Mouse (Mus musculus): ENCODE measurements around the gene Lrrc3c.
"Not testable (repeated sequence)": the region's sequence is repeated elsewhere in the genome, so short reads cannot be mapped to it uniquely, and the experiment has no call there.

The Lrrc3c gene

DNA sequence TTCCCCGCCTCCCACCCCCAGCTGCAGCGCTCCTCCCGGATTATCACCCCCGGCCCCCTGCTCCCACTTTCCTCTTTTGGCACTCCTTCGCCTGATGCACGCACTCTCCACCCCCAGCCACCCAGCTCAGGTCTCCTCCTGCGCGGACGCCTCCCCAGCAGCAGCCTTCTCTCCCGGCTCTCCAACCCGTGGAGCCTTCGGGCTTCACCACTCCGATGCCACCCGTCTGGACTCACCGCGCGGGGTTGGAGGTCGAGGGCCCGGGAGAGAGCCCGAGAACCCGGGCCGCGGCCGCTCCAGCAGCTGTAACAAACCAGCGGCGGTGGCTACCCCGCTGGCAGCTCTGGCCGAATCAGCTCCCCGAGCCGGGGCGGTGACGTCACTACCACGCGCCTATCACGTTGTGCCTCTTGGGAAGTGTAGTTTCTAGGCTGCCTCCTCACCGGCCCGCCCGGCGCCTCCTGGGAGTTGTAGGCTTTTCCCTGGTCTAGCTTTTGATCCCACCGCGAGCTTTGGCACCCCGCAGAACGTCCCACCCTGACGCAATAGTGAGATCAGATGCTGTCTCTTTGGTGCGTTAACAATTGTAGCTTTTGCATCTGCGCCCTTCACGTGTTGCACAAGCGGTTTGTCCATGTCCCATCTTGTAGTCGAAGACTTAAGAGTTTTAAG lies 11.1 kb upstream of the Lrrc3c start, which contains the start of gene Ormdl3:
TSS of gene Ormdl3 (minus strand) at position 477 of the 672 bp plus-strand sequence.
- DNase-seq, result peak; percentile 99

GRCm38 (mm10) chr11:98587684-98588546 lies 10.2 kb upstream of the Lrrc3c start:
- peak; percentile 87 to 93 for DNase-seq

DNA sequence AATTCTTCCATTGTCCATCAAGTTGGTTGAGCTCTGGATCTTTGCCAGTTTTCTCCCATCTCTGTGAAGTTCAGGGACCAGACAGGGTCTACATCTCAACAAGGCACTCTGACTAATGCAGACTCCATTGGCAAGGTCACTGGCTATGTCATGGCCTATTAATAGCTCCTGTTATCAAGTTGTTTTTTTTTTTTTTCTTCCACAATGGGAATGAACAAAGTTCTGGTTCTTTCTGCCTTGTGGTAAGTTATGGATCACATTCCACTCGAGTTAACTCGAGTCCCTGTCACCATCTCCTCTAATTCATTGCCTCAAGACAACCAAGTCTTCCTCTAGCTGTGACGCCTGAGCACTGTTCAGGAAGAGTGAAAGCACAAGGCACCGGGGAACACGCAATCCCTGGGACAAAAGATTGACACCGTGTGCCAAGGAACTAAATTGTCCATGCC lies 9.2 kb upstream of the Lrrc3c start:
- DNase-seq, result no peak

- DNase-seq, result peak in 1 of 2 experiments; percentile 6
Measured at GRCm38 (mm10) chr11:98589306-98589705, 8.8 kb upstream of the Lrrc3c start.

DNA sequence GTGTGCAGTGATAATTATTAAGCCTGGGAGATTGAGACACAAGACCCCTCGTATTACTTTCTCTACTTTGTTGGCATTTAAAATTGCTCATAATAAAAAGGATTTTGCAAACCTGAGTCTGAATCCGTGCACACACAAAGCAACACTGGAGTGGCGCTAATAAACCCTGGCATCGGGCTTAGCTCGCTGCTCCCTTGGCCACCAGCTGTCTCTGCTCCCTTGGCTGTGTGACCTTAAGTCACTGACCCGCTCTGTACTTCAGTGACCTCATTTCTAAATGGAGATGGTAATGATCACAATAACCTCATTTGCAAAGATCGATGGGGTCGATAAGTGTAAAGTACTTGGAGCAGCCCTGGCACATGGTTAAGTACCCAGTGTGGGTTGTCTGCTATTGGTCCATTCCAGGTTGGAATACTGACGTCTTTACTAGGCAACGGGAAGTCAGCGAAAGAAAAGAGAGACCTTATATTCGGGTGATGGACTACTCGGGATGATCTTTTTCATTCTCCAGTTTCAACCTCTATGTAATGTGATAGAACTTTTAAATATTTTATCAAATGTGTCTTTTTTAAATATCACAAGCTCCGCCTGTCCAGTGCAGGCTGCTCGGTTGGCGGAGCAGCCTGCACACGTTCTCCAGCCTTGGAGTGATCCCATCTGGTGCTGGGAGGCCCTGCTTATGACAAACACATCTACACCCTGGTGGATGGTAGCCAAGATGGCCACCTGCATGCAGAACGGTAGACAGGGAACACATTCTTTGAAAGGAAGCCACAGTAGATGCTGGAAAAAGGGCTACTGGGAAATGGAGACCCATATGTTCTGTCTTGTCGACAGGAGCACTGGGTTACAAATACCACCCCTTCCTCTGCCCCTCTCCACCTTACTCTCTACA lies 7.3 kb upstream of the Lrrc3c start:
- DNase-seq, result peak in 1 of 2 experiments; percentile 21

- DNase-seq, result no peak
Measured at GRCm38 (mm10) chr11:98595021-98595420, 3.1 kb upstream of the Lrrc3c start.

DNA sequence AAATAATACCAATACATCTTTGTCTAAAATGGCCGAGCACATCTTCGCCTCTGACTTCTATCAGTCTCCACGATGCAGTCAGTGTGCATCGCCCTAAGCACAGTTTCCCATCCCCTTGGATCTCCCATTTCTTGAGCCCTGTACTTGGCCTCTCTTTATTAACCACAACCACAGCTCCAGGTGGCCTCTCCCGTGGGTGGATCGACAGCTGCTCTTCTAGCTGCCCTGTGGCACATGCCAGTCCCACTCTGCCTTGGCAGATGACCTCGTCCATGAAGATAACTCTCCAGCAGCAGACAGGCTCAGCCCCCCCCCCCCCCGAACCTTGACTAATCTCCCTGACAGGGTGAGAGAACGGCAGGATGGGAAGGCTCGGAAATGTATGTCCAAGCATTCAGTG lies 2.6 kb upstream of the Lrrc3c start:
- peak in 1 of 2 experiments; percentile 10 for DNase-seq

DNA sequence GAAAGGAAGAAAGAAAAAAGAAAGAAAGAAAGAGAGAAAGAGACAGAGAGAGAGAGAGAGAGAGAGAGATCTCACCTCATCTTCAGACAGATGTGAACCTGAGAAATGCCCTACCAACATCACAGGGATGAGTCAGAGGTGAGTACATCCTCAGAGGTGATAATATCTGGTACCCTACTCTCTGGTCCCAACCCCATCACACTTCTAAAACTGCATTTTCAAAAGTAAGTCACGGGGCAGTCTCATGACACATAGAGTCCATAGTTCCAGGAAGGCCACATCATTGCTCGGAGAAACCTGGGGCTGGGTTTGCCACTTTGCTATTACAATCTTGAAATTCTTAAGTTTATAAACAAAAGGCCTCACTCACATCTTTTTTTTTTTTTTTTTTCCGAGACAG lies 2.1 kb upstream of the Lrrc3c start:
- DNase-seq, result no peak

DNA sequence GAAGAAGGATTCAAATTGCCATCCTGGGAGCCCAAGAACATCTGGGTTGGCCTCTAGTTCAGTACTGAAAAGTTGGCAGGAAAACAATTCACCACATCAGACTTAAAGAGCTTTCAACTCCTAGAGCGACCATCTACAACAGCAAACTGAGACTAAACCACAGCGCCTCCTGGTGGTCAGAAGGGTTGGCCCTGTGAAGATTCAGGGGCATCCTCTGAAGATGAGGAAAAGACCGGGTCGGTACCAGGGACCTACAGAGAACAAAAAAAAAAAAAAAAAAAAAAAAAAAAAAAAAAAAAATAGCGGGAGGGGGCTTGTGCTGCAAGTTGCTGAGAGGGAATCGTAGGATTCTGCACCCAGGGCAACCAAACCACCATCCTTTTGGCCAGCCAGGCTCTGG lies 728 bp upstream of the Lrrc3c start:
- peak; percentile 62 to 78 for DNase-seq

DNA sequence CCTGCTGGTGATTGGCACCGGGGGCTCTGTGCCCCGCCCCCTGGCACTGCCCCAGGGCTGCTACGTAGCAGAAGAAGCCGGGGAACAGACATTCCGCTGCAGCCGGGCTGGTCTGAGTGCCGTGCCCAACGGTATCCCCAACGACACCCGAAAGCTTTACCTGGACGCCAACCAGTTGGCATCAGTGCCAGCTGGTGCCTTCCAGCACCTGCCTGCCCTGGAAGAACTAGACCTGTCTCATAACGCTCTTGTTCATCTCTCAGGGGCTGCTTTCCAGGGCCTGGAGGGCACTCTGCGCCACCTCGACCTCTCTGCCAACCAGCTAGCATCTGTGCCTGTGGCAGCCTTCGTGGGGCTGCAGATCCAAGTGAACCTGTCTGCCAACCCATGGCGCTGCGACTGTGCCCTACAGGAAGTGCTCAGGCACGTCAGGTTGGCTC lies 780 bp downstream of the Lrrc3c start:
- peak; percentile 27 to 52 for DNase-seq

- peak in 1 of 2 experiments; percentile 23 for DNase-seq
Measured at GRCm38 (mm10) chr11:98599291-98599690, 1.2 kb downstream of the Lrrc3c start.

GRCm38 (mm10) chr11:98602090-98602690 lies 4.1 kb downstream of the Lrrc3c start:
- peak; percentile 49 to 60 for DNase-seq

DNA sequence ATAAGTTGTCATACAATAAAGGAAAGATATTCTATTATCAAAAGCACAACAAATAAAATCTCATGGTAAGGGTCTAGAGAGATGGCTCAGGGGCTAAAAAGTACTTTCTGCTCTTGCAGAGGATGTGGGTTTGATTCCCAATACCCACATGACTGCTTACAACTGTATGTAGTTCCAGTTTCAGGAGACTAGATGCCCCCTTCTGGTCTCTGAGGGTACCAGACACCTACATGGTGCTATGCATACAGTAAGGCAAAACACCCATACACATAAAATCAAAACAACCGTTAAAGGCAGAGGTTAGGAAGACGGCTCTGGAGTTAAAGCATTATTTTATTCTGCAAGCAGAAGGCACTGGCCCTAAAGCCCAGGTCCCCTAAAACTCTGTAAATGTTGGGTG lies 5.9 kb downstream of the Lrrc3c start:
- DNase-seq, result no peak

GRCm38 (mm10) chr11:98604911-98605310 lies 6.8 kb downstream of the Lrrc3c start:
- DNase-seq, result peak in 1 of 2 experiments; percentile 10

GRCm38 (mm10) chr11:98606763-98607162 lies 8.7 kb downstream of the Lrrc3c start:
- DNase-seq, result peak; percentile 5 to 40

DNA sequence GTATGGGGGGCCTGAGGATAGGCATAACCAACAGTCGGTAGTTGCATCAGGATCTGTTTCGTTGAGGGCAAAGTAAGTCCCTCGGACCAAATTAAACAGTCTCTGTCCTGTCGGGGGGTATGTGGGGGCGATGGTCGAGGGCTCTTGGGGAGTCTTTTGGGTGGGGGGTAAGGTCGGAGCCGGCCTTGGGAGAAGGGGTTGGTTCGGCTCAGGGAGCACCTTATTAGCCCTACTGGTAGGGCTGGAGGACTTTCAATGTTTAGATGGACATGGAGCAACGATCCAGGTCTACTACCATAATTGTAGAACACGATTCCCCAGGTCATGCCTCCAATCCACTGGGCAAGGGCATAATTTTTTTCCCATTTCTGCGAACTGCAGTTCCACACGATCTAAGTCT lies 22.7 kb downstream of the Lrrc3c start:
- no peak for DNase-seq

DNA sequence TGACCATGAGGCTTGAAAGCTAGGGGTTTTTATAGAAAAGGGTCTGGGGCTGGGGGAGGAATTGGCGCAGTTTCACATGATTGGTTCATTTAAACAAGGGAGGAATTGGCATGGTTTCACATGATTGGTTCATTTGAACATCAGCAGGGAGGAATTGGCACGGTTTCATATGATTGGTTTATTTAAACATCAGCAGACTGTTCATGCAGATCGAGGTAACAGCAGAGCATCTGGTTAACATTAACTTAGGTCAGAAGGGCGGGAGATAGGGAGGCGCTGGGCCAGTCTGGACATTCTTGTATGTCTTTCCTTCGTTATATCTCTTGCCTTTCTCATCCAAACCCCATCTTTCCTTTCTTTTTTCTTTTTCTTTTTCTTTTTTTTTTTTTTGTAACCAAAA lies 25.9 kb downstream of the Lrrc3c start:
- not testable (repeated sequence) for DNase-seq

DNA sequence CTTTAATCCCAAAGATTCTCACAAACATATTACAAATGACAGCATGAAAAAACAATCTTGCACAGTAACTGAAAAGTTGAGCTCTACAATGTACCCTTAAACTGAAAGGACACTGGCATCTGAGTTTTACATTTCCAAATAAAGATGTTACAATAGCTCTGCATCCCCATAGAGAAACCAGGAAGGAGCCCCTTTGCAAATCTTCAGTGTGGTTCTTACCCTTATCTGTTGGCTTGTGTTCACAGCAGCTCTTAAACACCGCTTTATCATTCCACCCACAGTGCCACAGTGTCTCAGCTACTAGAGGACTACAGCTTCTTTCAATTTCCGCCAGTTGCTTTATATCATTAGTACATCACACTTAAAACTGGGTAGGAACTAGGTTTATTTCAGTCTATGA lies 26.3 kb downstream of the Lrrc3c start:
- not testable (repeated sequence) for DNase-seq

DNA sequence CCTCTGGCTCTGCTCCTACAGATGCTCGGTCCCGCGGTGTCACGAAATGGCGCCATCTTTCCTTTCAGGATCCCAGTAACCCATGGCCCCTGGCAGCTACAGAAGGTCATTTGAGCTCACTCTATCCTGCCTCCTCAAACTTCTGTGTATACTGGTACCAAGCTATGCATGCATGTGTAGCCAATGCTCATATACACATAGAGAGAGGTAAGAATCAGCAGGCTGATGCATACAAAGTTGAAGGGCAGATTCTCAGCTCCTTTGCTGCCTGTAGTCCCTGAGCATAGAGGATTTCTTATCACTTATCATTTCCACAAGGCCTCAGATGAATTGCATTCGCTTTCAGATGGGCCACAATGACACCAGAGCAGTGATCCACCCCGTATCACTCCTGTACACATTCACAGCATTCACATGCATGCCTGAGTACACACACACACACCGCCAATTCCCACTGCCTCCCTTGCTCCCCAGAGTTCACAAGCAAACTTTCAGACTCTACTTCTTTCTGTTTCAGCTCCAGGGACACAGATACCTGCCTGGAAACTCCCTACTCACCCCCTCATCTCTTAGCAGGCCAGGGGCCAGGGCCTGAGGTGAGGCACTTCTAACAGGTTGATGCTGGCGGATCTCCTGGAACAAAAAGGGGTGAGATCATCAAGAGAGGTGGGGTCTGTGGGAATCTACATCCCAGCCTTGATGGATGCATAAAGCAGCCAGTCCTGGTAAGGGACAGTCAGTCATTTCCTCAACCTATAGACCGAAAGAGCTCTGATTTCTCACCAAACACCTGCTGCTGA lies 27.7 kb downstream of the Lrrc3c start, which contains the start of the genes Gm12355 and Gsdma3:
TSS of gene Gm12355 (minus strand) at position 51 of the 800 bp plus-strand sequence.
TSS of gene Gsdma3 (plus strand) at position 750 of the 800 bp plus-strand sequence.
- no peak for DNase-seq

DNA sequence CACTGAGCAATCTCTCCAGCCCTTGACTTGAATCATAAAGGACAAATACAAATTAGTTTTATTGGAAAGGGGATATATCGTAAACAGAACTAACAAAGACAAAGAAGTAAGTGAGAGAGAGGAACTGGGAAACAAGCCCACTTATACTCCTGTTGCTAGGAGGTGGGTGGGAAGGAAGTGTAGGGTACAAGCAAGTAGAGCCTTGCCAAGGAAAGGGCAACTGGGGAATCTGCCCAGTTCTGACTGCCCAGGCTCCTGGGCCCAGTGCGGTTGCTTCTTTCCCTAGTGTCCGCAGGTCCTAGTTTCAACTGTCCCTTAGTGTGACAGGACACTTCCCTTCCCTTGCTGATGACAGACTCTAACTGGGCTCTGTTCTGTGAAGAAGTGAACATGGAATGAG lies 30.6 kb downstream of the Lrrc3c start:
- DNase-seq, result no peak

GRCm38 (mm10) chr11:98630646-98631045 lies 32.6 kb downstream of the Lrrc3c start:
- no peak for DNase-seq
